Mouse (Mus musculus) subcutaneous adipose tissue, adult 2 months (tissue): ENCODE data around the gene Zfp983. TPM values are rescaled to one million over a fixed set of nuclear protein-coding genes. Genes with fewer than 3 reads are reported as not detected.

ENCODE experiments used
- polyA plus RNA-seq: library from polyadenylated mRNA; depleted of rRNA; stranded (reverse); fragments of >200 nt; gene quantifications from 2 replicates; pipeline ENCODE4 v1.2.3, GENCODE M21; 2012; ENCODE audit warnings: low replicate concordance; rRNA removed

Zfp983 gene
- polyA plus RNA-seq, result 0.85 and 0.95 TPM in 2 replicates

DNA sequence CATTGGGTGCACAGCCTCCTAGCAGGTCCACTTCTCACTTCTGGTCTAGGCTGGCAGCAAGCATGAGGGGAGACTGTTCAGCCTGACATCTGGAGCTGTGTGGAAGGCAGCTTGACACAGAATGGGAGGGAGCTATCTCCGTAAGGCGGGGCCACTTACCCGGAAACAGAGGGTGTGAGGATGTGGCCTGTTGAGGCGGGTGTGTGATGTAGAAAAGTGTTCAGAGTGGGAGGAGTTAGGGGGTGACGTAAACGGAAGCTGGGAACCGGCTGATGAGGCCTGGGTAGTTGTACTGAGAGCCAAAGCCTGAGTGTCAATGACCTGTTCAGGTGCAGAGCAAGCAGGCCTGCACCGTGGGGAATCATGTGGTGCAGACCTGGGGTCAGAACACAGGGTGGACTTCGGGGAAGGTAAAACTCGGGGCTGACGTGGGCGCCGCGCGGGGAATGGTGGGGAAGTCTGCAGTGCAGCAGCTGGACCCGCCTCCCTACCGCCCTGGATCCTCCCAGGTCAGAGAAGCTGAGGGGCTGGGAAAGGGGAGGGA is at the start of gene Zfp983:
Zfp983 (plus strand) TSS at position 261 of the 544 bp plus-strand sequence.

DNA sequence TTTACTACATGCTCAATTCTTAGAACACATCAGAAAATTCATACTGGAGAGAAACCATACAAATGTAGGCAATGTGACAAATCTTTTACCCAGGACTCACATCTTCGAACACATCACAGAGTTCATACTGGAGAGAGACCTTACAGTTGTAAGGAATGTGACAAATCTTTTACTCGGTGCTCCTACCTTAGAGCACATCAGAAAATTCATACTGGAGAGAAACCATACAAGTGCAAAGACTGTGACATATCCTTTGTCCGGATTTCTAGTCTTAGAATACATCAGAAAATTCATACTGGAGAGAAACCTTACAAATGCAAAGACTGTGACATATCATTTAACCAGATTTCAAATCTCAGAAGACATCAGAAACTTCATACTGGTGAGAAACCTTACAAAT is 41.1 kb downstream of the Zfp983 start, which contains the start of gene Gm10226:
Gm10226 (plus strand) TSS at position 301 of the 400 bp plus-strand sequence.

DNA sequence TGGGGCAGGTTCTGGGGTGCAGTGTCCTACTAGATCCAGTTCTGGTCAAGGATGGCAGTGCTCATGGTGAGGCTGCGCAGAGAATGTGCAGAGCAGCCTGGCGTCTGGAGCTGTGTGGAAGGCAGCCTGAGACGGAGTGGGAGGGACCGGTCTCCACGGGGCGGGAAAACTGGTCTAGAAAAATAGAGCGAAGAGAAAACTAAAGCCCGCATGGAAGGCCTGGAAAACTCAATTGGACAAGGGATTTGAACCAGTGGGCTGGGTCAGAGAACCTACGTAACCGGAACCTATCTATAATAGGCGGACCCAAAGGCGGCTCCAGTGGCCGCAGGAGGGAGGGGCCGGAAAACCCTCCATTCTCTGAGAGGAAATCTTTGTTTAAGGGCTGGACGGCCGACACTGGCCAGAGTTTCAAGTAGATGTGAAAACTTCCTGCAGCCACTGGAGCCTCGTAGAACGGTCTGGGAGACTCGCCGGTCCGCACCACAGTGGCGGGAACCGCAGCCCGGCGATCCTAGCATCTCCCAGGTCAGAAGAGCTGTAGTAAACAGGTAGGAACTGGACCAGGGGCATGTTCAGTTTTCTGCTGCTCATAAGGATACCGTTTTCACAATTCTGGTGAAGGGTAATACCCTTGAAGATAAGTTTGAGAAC is 57.0 kb downstream of the Zfp983 start, which contains the start of gene Zfp760:
Zfp760 (plus strand) TSS at position 399 of the 654 bp plus-strand sequence.

Other genes starting within 250 kb of the Zfp983 start
- gene Zfp54, start 227.4 kb upstream of the Zfp983 start, polyA plus RNA-seq, result 1.4 and 1.5 TPM in 2 replicates
- 1.4 and 1.5 TPM in 2 replicates for gene Zfp51, start 200.2 kb upstream of the Zfp983 start, polyA plus RNA-seq
- gene Zfp53, start 161.6 kb upstream of the Zfp983 start, polyA plus RNA-seq, result 1.3 and 2.1 TPM in 2 replicates
- gene Zfp52, start 115.1 kb upstream of the Zfp983 start, polyA plus RNA-seq, result 0.66 and 1.0 TPM in 2 replicates
- 2.4 and 2.9 TPM in 2 replicates for gene Zfp948, start 83.6 kb upstream of the Zfp983 start, polyA plus RNA-seq
- gene Gm10226, start 41.2 kb downstream of the Zfp983 start, polyA plus RNA-seq, result not detected in 2 replicates
- gene Zfp760, start 57.1 kb downstream of the Zfp983 start, polyA plus RNA-seq, result 1.7 and 2.2 TPM in 2 replicates
- 1.6 and 2.3 TPM in 2 replicates for gene Zfp229, start 80.2 kb downstream of the Zfp983 start, polyA plus RNA-seq
- 0.24 and 0.26 TPM in 2 replicates for gene Zfp820, start 195.1 kb downstream of the Zfp983 start, polyA plus RNA-seq